Mouse (Mus musculus) urinary bladder, postnatal 4 days (tissue): Measurements from ENCODE around the gene Fkbp1b.
"Not testable (repeated sequence)": the region's sequence is repeated elsewhere in the genome, so short reads cannot be mapped to it uniquely, and the experiment has no call there.

Experiments
- DNase-seq, 2 experiments: peaks; one replicate each; pipeline ENCODE4 v3.0.0; 2021 to 2022; ENCODE audit warnings: low spot score in 2 of 2

Fkbp1b gene

GRCm38 (mm10) chr12:4841392-4841887, at the start of gene Fkbp1b:
Gene Fkbp1b, minus strand, starts transcription at chr12:4841591.
- DNase-seq = peak in 1 of 2 experiments; percentile 41

- DNase-seq = no peak
Observed at GRCm38 (mm10) chr12:4889891-4890290, 48.5 kb upstream of the Fkbp1b start.

- DNase-seq = no peak
Observed at GRCm38 (mm10) chr12:4889251-4889650, 47.9 kb upstream of the Fkbp1b start.

- DNase-seq = no peak
Observed at GRCm38 (mm10) chr12:4888739-4889138, 47.3 kb upstream of the Fkbp1b start.

GRCm38 (mm10) chr12:4886581-4886980, 45.2 kb upstream of the Fkbp1b start:
- DNase-seq = not testable (repeated sequence)

DNA sequence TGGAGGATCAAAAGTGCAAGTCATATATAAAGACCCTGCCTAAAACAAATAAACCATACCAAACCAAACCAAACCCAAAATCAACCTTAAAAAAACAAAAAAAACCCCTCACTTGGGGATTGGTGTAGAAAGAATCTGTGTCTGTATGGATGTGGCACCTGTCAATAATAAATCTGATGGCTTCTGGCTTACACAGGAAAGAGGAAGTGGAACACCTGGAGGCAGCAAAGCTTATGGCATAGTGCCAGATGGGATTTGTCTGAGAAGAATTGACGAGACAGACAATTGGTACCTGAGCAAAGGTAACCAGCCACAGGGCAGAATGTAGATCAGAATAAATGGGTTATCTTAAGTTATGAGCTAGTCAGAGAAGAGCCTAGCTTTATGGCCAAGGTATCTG, 43.7 kb upstream of the Fkbp1b start:
- DNase-seq = no peak

DNA sequence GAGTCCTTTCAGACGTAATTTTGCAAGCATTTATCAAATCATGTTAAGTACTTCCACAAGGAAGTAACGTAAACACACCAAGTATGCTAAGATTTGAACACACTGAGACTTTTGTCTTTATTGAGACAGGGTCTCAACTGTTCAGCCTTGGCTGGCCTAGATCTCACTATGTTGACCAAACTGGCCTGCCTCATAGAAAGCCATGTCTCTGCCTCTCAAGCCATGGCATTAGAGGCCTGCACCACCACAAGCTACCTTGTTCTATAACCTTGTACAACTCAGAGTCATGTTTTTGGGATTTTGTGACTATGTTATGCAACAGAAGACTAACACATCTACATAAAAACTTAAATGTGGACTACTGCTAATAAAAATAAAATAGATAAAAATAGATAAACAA, 40.7 kb upstream of the Fkbp1b start:
- DNase-seq = no peak

DNA sequence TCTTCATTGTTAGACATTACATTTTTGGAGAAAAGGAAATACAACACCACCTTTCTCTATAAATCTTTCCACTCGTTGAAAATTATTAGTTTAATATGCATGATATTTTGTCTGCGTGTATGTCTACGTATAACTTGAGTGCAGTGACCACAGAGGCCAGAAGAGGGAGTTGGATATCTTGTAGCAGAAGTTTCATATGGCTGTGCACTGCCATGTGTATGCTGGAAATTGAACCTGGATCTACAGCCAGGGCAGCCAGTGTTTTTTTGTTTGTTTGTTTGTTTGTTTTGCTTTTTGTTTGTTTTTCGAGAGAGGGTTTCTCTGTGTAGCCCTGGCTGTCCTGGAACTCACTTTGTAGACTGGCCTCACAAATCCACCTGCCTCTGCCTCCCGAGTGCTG, 37.7 kb upstream of the Fkbp1b start:
- DNase-seq = no peak

DNA sequence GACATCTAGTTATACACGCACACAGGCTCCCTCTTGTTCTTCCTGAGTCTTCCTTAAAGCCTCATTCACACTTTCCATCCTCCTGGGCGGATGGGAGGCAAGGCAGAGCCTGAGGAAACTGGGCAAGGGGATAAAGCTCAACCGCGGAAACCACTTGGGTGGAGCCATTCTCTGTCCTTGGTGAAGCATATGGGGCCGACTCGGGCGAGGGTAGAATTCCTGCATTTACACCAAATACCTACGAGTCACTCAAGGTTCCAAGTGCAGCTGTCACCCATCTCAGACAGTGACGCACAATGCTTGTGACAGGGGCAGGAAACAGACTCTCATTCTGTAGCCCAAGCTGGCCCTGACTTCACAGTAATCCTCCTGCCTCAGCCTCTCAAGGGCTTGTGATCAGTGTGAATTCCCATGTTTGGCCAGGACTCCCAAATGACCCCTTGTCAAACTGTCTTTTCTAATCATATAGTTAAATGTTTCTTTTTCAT, 36.9 kb upstream of the Fkbp1b start:
- no peak for DNase-seq

DNA sequence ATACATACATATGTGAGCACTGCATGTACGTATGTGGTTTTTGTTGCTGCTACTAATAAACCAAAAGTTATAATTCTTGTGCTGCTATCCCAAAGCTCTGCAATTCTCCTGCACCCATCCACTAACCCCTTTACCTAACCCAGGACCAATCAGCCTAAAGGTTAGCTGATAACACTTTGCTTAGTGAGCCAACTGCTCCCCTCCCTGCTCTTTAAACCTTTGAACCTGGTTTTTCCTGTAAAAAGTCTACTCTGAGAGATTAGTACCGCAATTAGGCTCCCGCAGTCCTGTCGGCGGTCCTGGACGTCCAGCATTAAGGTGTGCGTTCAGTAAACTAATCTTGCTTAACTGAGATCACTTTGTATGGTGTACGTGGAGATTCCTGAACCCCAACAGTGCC, 34.2 kb upstream of the Fkbp1b start:
- DNase-seq = no peak

- peak; percentile 54 to 73 for DNase-seq
Observed at GRCm38 (mm10) chr12:4874161-4874927, 33.0 kb upstream of the Fkbp1b start, which contains the start of gene Mfsd2b. Gene Mfsd2b, minus strand, starts transcription at chr12:4874359.

- no peak for DNase-seq
Observed at GRCm38 (mm10) chr12:4873531-4873930, 32.1 kb upstream of the Fkbp1b start.

DNA sequence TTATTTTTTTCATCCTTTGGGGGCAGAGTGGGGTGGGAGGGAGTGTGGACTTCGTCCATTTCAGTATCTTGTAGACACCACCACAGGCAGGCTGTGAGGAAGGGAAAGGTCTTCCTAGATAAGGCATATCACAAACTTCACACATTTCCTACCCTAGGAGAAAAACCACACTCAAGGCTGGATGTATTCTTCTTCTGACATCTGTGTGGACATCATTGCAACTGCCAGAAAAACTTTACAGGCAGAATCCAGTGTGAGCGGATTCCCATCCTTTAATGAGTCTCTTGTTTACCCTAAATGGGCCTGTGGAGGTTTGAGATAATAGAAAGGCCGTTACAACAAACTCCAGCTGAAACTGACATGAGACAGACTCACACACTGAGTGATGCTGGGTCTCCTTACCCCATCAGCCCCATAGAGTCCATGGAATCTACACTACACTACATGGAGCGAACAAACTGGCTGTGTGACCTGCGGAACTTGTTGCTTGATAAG, 31.6 kb upstream of the Fkbp1b start:
- no peak for DNase-seq

DNA sequence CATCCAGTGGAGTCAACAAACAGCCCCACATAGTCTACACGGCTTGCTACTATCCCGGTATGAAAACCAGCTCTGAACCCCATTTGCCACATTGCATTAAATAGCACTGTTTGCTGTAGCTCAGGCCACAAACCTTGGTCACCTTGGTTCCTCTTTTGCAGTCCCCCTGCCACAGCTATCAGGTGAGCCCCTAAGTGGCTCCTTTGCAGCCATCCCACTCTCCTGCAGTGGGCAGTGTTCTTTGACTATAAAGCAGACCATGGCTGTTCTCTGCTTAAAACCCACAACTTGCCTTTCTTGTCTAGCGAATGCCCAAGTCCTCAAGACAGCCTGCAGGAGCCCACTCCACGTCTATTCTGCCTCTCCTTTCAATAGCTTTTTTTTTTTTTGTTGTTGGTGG, 30.9 kb upstream of the Fkbp1b start:
- DNase-seq = no peak

GRCm38 (mm10) chr12:4871260-4871659, 29.9 kb upstream of the Fkbp1b start:
- no peak for DNase-seq

GRCm38 (mm10) chr12:4868924-4869323, 27.5 kb upstream of the Fkbp1b start:
- no peak for DNase-seq

DNA sequence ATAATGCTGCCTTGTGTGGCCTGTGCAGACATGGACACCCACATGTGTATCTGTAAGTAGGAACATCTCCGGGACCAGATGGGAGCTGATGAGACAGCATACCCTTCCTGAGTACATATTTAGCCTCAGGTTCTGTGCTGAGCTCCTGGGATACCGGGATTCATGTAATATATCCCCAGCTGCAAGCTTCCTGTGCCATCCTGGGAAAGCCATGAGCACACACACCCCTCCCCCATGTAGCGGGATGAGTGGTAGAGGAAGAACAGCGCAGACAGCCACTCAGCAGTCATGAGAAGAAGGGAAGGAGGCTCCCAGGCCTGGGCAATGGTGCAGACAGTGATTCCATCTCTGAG, 22.9 kb upstream of the Fkbp1b start:
- no peak for DNase-seq

DNA sequence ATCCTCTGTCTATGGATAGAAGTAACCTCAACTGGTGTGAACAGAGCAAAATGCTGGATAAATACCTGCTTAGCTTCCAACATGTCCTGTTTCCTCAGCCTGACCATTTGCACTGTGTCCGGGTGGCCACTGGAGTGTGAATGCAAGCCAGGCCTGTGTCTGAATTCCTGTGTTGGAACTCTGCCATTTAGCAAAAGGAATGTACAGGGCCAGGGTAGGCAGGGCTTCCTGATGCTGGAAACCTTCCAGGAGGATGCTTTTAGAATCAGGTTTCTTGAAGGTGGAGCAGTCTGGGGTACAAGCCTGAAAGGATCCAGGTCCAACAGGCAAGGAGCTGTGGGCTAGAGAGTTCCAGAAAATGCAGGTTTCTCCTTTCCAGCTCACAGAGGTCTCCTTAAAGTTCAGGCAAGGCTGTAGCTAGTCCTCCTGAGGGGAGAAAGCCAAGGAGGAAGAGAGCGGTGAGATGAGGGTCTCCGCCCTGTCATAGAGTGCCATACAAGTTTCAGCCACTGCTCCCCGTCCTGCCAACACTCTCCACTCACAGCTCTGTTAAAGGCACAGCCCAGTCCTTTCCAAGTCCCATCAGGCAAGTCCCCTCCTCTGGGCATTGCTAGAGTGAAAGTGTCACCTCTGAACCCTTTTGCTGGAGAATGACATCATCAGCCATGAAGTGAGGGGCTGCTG, 22.4 kb upstream of the Fkbp1b start:
- no peak for DNase-seq

DNA sequence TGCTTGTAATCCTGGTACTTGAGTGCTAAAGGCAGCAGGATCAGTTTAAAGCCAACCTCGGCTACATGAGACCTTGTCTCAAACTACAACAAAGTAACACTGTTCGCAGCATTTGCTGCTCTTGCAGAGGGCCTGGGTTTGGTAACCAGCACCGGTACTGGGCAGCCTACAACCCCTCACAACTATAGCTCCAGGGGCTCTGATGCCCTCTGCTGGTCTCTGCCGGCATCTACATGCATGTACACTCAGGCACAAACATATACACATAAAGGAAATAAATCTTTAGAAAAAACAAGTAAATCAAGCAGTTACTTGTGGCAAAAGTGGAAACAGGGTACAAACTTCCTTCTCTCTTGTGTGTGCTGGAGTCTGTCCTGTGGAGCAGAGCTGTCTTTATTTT, 21.3 kb upstream of the Fkbp1b start:
- no peak for DNase-seq

GRCm38 (mm10) chr12:4859241-4859914, 18.0 kb upstream of the Fkbp1b start:
- no peak for DNase-seq

- no peak for DNase-seq
Observed at GRCm38 (mm10) chr12:4856834-4857233, 15.4 kb upstream of the Fkbp1b start.

GRCm38 (mm10) chr12:4856160-4856559, 14.8 kb upstream of the Fkbp1b start:
- no peak for DNase-seq
